Mouse (Mus musculus): Measurements from ENCODE around the gene Osmr. TPM values are rescaled to one million over a fixed set of nuclear protein-coding genes. Genes with fewer than 3 reads are reported as not detected.

The Osmr gene
- 14.8 TPM for polyA plus RNA-seq (2014; fragmentation: Illumina TruSeq; extraction: RNeasy Lipid Tissue Mini Kit (QIAGEN cat#74804); ENCODE audit: low read depth, low replicate concordance)

GRCm38 (mm10) chr15:6874601-6875019 is at the start of gene Osmr:
TSS of gene Osmr (minus strand) at chr15:6874969.

Other genes starting within 250 kb of the Osmr start
- gene Rictor, start 166.6 kb downstream of the Osmr start, polyA plus RNA-seq (2014; fragmentation: Illumina TruSeq; extraction: RNeasy Lipid Tissue Mini Kit (QIAGEN cat#74804); ENCODE audit: low read depth, low replicate concordance) = 32.5 TPM
- 18.5 TPM for gene Lifr, start 215.6 kb upstream of the Osmr start, polyA plus RNA-seq (2014; fragmentation: Illumina TruSeq; extraction: RNeasy Lipid Tissue Mini Kit (QIAGEN cat#74804); ENCODE audit: low read depth, low replicate concordance)

Measured in sigmoid colon, adult 10 weeks (tissue).